1 mouse cellular context compared by ENCODE assay signal in the genomic region with DNA sequence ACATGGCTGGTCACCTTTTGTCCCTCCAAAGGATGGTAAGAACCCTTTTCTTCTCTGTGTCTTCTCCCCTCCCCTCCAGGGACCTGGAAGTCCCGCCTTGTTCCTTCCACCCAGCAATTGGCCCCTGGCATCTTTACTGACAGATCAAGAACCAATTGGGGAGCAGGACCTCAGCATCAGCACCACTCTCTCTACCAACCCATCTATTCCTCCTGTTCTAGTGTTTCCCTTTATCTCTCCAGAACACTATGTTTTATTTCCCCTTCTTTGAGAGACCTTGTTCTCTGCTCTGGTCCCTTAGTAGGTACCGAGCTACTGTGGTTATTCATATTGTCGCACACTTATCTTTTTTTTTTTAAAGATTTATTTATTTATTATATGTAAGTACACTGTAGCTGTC.
TF ChIP-seq lines count a peak whose summit lies in the region.

No protein-coding gene starts in this region.

TF ChIP-seq in MEL, 35 proteins besides CTCF, POLR2A, EP300 and RAD21 (continued from another document):
- no peak for TF ChIP-seq ZMIZ1 (IDR thresholded peaks at IDR 0.05; ENCODE audit: low read depth, low read length)
- no peak for TF ChIP-seq ZNF384 (IDR thresholded peaks at IDR 0.05; ENCODE audit: low read depth, low read length)
- TF ChIP-seq TCF12 (IDR thresholded peaks at IDR 0.05; ENCODE audit: low read depth, low read length): peak; percentile 38; the same call in 1 of the 2 replicates
- no peak for TF ChIP-seq CHD2 (IDR thresholded peaks at IDR 0.05; ENCODE audit: low read length)
- no peak for TF ChIP-seq MEF2A (IDR thresholded peaks at IDR 0.05; ENCODE audit: extremely low read depth, insufficient replicate concordance, low read depth, low read length, poor library complexity, severe bottlenecking)
- TF ChIP-seq TBP (IDR thresholded peaks at IDR 0.05; ENCODE audit: low read depth, low read length): no peak
- TF ChIP-seq MYB (IDR thresholded peaks at IDR 0.05; ENCODE audit: low read depth, low read length): no peak
- no peak for TF ChIP-seq KAT2A (conservative IDR thresholded peaks at IDR 0.05; ENCODE audit: low read depth, low read length)
- TF ChIP-seq JUND (IDR thresholded peaks at IDR 0.05; ENCODE audit: low read depth, low read length): no peak
- no peak for TF ChIP-seq TAL1 (IDR thresholded peaks at IDR 0.05; ENCODE audit: low read length)
- no peak for TF ChIP-seq MXI1 (IDR thresholded peaks at IDR 0.05; ENCODE audit: low read depth, low read length)
- no peak for TF ChIP-seq USF2 (IDR thresholded peaks at IDR 0.05; ENCODE audit: borderline replicate concordance in 1 of 2, insufficient read depth in 1 of 2, low read depth in 1 of 2, low read length in 2 of 2)
- no peak for TF ChIP-seq ETS1 (IDR thresholded peaks at IDR 0.05; ENCODE audit: low read depth, low read length)
- peak; percentile 56; the same call in 1 of the 2 replicates for TF ChIP-seq GATA1 (IDR thresholded peaks at IDR 0.05; ENCODE audit: low read depth, low read length)
- no peak for TF ChIP-seq POLR2AphosphoS5 (IDR thresholded peaks at IDR 0.05; ENCODE audit: borderline replicate concordance, low read depth, low read length)
- TF ChIP-seq NELFE (IDR thresholded peaks at IDR 0.05; ENCODE audit: low read depth, low read length): no peak
- no peak for TF ChIP-seq ZC3H11A (IDR thresholded peaks at IDR 0.05; ENCODE audit: low read depth, low read length)
- TF ChIP-seq CHD1 (IDR thresholded peaks at IDR 0.05; ENCODE audit: low read depth, low read length): no peak
- TF ChIP-seq ELF1 (IDR thresholded peaks at IDR 0.05; ENCODE audit: low read depth, low read length): no peak
- TF ChIP-seq MAX (IDR thresholded peaks at IDR 0.05; ENCODE audit: low read length): no peak
- TF ChIP-seq E2F4 (IDR thresholded peaks at IDR 0.05; ENCODE audit: borderline replicate concordance, low read depth, low read length): no peak
